Mouse (Mus musculus): ENCODE results near the gene Dclre1a.

DNA sequence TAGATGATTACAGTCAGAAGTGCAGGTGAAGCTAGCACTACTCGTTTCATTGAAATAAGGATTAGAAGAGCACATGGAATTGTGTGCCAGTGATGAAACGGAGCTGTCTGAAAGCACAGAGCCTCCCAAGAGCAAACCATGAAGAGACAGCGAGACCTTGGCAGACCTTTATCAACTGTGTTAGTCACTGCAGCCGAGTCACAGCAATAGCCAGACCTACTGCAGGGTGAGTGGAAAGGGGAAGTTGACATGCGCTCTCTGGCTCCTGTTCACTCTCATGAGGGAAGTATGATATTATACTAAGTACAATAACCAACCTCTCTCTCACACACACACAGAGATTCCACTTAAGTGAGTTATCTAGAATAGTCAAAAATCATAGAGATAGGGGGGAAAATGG, 8.0 kb upstream of the Dclre1a start:
- TF ChIP-seq POLR2A (IDR thresholded peaks at IDR 0.05; ENCODE audit: low read depth, low read length) (no peak), CTCF (conservative IDR thresholded peaks at IDR 0.05; ENCODE audit: insufficient read depth, insufficient read length, low read depth, low read length) (no peak)
